Mouse (Mus musculus) c-Kit-positive CD71-positive TER-119-positive erythroid progenitor cells, embryonic 14.5 days (primary cell): Measurements from ENCODE around the gene Tacstd2.
"Not testable (repeated sequence)": the region's sequence is repeated elsewhere in the genome, so short reads cannot be mapped to it uniquely, and the experiment has no call there.

ENCODE experiments used
- DNase-seq: peaks from one replicate; pipeline ENCODE4 v3.0.0-alpha.2; 2013; ENCODE audit warnings: low spot score

Tacstd2 gene

DNA sequence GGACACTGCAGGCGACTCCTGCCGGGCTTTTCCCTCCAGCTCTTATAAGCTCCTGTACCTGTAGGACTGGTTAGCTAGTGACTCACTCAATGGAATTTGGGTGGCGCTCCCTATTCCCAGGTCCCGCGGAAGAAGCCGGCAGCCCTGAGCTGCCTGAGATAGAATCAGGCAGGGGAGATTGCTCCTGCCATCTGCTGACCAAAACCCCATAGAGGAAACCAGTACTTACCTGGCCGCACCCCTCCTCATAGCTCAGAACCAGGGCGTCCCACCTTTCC, at the start of gene Tacstd2:
Tacstd2 (minus strand) TSS at position 20 of the 278 bp plus-strand sequence.
- DNase-seq, result no peak

- no peak for DNase-seq
These were observed 30.7 kb upstream of the Tacstd2 start for GRCm38 (mm10) chr6:67566270-67566669.

- DNase-seq, result no peak
These were observed 19.8 kb upstream of the Tacstd2 start for GRCm38 (mm10) chr6:67555376-67555775.

DNA sequence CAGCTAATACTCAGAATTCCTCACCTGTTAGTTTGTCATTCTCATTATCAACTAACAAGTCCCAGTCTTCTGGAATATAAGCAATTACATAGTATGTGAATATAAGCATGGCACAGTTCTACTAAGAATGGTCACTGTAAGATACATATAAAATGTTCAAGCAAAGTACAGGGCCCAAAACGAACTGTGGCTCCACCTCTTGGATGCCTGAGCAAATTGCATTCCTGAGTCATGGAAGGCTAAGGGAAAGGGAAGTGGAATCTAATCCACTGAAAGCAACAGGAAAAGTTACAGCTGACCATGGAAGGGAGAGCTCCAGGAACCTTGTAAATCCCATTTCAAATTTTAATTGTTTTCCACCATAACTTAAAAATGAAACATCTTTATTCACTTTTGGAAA, 14.0 kb upstream of the Tacstd2 start:
- DNase-seq, result no peak

DNA sequence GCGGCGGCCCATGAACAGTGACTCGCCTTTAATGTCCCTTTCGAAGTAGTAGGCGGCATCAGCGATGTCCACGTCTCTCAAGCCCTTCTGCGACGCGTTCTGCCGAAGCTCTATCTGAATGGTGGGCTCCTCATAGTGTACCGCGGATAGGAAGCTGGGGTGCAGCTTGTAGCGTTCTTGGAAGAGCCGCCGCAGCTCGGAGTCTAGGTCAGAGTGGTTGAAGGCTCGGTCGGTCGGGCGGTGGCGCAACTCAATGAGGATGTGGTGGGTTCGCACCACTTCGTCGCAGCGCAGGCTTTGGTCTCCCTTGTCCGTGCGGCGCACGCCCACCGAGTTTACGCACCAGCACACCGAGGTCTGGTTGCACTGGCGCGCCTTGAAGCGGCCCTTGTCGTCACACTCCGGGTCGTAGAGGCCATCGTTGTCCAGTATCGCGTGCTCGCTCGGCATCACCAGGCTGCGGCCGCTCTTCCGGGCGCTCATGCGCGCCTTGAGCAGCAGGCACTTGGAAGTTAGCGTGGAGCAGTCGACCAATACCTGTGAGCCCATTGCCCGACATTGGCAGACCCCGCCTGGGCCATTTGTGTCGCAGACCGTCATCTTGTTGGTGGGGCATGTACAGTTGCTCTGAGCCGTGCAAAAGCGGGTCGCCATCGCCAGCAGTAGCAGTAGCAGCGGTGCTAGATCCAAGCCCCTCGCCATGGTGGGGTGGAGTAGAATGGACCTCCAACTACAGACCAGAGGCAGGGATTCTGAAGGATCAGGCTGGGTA, 405 bp downstream of the Tacstd2 start:
- DNase-seq, result no peak

GRCm38 (mm10) chr6:67534191-67535004, 1.2 kb downstream of the Tacstd2 start:
- DNase-seq, result no peak

GRCm38 (mm10) chr6:67532665-67533440, 2.7 kb downstream of the Tacstd2 start:
- DNase-seq, result no peak

DNA sequence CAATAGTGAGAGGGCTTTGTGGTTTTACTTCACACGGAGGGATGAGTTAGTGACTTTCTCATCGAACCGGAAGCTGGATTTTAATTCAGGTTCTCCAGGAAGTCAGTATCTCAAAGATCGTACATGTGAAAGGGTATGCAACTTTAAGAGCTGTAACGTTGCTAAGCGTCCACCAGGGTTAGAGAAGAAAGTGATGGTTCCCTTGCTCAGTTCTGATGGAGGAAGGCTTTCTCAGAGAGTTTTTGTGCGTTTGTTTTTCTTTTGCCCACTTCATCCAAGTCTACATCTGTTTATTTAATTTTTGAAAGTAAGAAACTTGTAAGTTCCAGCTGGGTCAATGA, 3.8 kb downstream of the Tacstd2 start:
- DNase-seq, result no peak

GRCm38 (mm10) chr6:67530992-67531821, 4.4 kb downstream of the Tacstd2 start:
- no peak for DNase-seq

DNA sequence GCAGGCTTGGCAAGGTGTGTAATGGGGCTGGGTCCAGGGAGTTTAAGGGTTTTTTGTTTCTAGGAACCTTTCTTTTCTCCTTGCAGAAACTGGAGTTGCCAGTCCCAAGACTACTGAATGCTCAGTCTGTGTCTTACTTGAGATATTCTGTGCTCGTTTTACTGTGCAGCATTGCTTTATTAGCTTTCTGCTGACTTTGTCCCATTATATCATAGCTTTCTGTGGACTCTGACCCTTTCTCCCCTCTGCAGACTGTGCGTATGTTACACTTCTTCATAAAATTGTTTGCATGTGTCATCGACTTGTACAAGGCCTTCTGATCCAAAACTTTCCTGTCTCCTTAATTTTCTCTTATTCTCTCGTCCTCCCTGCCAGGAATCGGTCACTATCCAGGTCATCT, 9.2 kb downstream of the Tacstd2 start:
- no peak for DNase-seq

- no peak for DNase-seq
These were observed 24.8 kb downstream of the Tacstd2 start for GRCm38 (mm10) chr6:67510752-67511151.

- DNase-seq, result not testable (repeated sequence)
These were observed 33.7 kb downstream of the Tacstd2 start for GRCm38 (mm10) chr6:67501938-67502337.

- no peak for DNase-seq
These were observed 43.8 kb downstream of the Tacstd2 start, which contains the start of gene Il23r for GRCm38 (mm10) chr6:67491755-67492154. Il23r (minus strand) TSS chr6:67491855.
